Mouse (Mus musculus): ENCODE results near the gene Kpna6. TPM values are rescaled to one million over a fixed set of nuclear protein-coding genes. Genes with fewer than 3 reads are reported as not detected.

Kpna6 gene
- total and polyA plus RNA-seq, 2 experiments from 2014 or later = 13.0 to 61.8 TPM

DNA sequence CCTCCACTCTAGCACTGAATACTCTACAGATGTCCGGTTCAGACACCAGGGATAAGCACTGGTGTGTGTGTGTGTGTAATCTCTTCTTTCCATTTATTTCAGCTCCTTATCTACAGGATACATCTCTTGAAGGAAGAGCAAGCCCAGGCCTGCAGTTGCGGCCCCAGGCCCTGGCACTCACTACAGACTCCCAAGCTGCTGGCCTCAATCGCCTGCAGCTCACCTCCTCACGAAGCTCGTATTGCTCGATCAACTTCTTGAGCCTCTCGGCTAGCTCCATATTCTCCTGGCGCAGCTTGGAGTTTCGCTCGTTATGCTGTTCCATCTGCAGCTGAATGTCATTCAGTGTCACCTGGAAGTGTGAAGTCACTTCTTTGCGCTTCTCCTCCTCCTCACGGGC is 40.7 kb downstream of the Kpna6 start:
- H3K27me3 ChIP-seq (ENCODE audit: insufficient read depth, low read length) = no peaks in the 10 kb centered on the region
- no peak for ATAC-seq
- no peaks in the 10 kb centered on the region for H3K4me1 ChIP-seq (ENCODE audit: insufficient read depth, low read length)
- H3K36me3 ChIP-seq (ENCODE audit: insufficient read depth, low read length) = peaks cover 94% of the 10 kb centered on the region
- no peaks in the 10 kb centered on the region for H3K9me3 ChIP-seq (ENCODE audit: low read length)
- no peak overlapping the region for H3K4me2 ChIP-seq (ENCODE audit: low read depth, low read length)
- no peak overlapping the region for H3K9ac ChIP-seq (replicated peaks; ENCODE audit: low read length)
- H3K27ac ChIP-seq = no peak overlapping the region
- no peak overlapping the region for H3K4me3 ChIP-seq (ENCODE audit: low read length)
- DNase-seq (ENCODE audit: low spot score) = no peak
- WGBS = 90% methylated on average over 12 of the region's 12 CpGs
- TF ChIP-seq CTCF (IDR thresholded peaks at IDR 0.05; ENCODE audit: low read depth) = no peak

GRCm38 (mm10) chr4:129630944-129631343 is 41.6 kb downstream of the Kpna6 start:
- peaks cover 92% of the 10 kb centered on the region for H3K36me3 ChIP-seq (ENCODE audit: insufficient read depth, low read length)
- H3K9ac ChIP-seq (replicated peaks; ENCODE audit: low read length) = no peak overlapping the region
- H3K9me3 ChIP-seq (ENCODE audit: low read length) = no peaks in the 10 kb centered on the region
- no peak overlapping the region for H3K4me3 ChIP-seq (ENCODE audit: low read length)
- no peak overlapping the region for H3K27ac ChIP-seq
- DNase-seq (ENCODE audit: low spot score) (peak; percentile 29), ATAC-seq (no peak)
- WGBS = 38% methylated on average over 4 of the region's 4 CpGs
- no peak for TF ChIP-seq CTCF (IDR thresholded peaks at IDR 0.05; ENCODE audit: low read depth)
- no peaks in the 10 kb centered on the region for H3K4me1 ChIP-seq (ENCODE audit: insufficient read depth, low read length)
- no peak overlapping the region for H3K4me2 ChIP-seq (ENCODE audit: low read depth, low read length)
- no peaks in the 10 kb centered on the region for H3K27me3 ChIP-seq (ENCODE audit: insufficient read depth, low read length)

GRCm38 (mm10) chr4:129626035-129626434 is 46.5 kb downstream of the Kpna6 start:
- TF ChIP-seq CTCF (IDR thresholded peaks at IDR 0.05; ENCODE audit: low read depth) = no peak
- H3K36me3 ChIP-seq (ENCODE audit: insufficient read depth, low read length) = peaks cover 45% of the 10 kb centered on the region
- H3K9ac ChIP-seq (replicated peaks; ENCODE audit: low read length) = no peak overlapping the region
- H3K27ac ChIP-seq = peak overlapping the region; percentile 98; the same call in 1 of the 2 replicates
- H3K27me3 ChIP-seq (ENCODE audit: insufficient read depth, low read length) = no peaks in the 10 kb centered on the region
- 71% methylated on average over 6 of the region's 6 CpGs for WGBS
- no peaks in the 10 kb centered on the region for H3K9me3 ChIP-seq (ENCODE audit: low read length)
- H3K4me2 ChIP-seq (ENCODE audit: low read depth, low read length) = no peak overlapping the region
- ATAC-seq = no peak
- DNase-seq (ENCODE audit: low spot score) = no peak
- peaks cover 34% of the 10 kb centered on the region for H3K4me1 ChIP-seq (ENCODE audit: insufficient read depth, low read length)
- H3K4me3 ChIP-seq (ENCODE audit: low read length) = no peak overlapping the region

GRCm38 (mm10) chr4:129625496-129625895 is 47.1 kb downstream of the Kpna6 start:
- Histone ChIP-seq H3K9ac (replicated peaks; ENCODE audit: low read length) (peak overlapping the region; percentile 46; the same call in 1 of the 2 replicates), H3K4me3 (ENCODE audit: low read length) (no peak overlapping the region), H3K27me3 (ENCODE audit: insufficient read depth, low read length) (no peaks in the 10 kb centered on the region), H3K4me1 (ENCODE audit: insufficient read depth, low read length) (peaks cover 35% of the 10 kb centered on the region), H3K9me3 (ENCODE audit: low read length) (no peaks in the 10 kb centered on the region), H3K36me3 (ENCODE audit: insufficient read depth, low read length) (peaks cover 40% of the 10 kb centered on the region), H3K27ac (peak overlapping the region; percentile 98), H3K4me2 (ENCODE audit: low read depth, low read length) (peak overlapping the region; percentile 89)
- WGBS = 39% methylated on average over 4 of the region's 4 CpGs
- ATAC-seq (no peak), DNase-seq (ENCODE audit: low spot score) (no peak)
- no peak for TF ChIP-seq CTCF (IDR thresholded peaks at IDR 0.05; ENCODE audit: low read depth)

- peak overlapping the region; percentile 89 for H3K4me2 ChIP-seq (ENCODE audit: low read depth, low read length)
- TF ChIP-seq CTCF (IDR thresholded peaks at IDR 0.05; ENCODE audit: low read depth) = peak; percentile 0; the same call in 1 of the 2 replicates
- DNase-seq (ENCODE audit: low spot score) (peak; percentile 85), ATAC-seq (peak; percentile 28)
- no peaks in the 10 kb centered on the region for H3K9me3 ChIP-seq (ENCODE audit: low read length)
- peaks cover 35% of the 10 kb centered on the region for H3K36me3 ChIP-seq (ENCODE audit: insufficient read depth, low read length)
- H3K9ac ChIP-seq (replicated peaks; ENCODE audit: low read length) = peak overlapping the region; percentile 46
- H3K27ac ChIP-seq = peak overlapping the region; percentile 98
- H3K4me3 ChIP-seq (ENCODE audit: low read length) = peak overlapping the region; percentile 55
- H3K4me1 ChIP-seq (ENCODE audit: insufficient read depth, low read length) = peaks cover 35% of the 10 kb centered on the region
- no peaks in the 10 kb centered on the region for H3K27me3 ChIP-seq (ENCODE audit: insufficient read depth, low read length)
- 2% methylated on average over 6 of the region's 6 CpGs for WGBS
These were observed 47.6 kb downstream of the Kpna6 start for GRCm38 (mm10) chr4:129625029-129625370.

DNA sequence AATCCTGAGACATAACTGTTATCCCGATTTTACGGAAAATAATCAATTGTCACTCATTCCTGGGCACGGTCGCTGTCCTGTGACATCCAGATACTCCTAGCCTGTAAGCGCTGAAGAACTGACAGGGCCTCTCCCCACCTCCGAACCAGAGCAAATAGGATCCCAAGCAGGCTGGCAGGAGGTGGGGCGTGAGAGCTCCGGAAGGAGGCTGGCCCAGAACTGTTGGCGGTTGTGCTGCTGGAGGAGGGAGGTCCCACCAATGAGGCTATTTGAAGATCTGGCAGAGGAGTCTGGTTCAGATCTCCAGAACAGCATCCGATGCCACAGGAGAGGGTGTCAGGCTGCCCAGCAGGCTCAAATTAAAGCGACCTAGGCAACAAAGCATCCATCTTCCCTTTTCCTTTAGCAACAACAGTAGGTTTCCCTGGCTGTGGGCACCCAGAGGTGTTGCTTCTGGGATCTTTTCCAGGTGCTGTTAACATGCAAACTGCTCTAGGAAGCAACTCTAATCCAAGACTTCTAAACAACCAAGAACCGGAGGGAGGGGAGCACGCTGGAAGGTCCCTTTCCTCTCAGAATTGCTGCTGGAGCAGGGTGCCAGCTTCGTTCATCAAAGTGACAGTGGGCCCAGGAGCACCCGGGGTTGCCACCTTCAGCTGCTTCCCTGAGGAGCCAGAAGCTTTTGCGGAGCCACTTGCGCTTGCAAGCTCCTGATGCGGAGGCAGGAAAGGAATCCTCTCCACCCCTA is 48.1 kb downstream of the Kpna6 start:
- H3K4me3 ChIP-seq (ENCODE audit: low read length) = peak overlapping the region; percentile 55
- no peak; the same call in 1 of the 2 replicates for TF ChIP-seq CTCF (IDR thresholded peaks at IDR 0.05; ENCODE audit: low read depth)
- peaks cover 30% of the 10 kb centered on the region for H3K36me3 ChIP-seq (ENCODE audit: insufficient read depth, low read length)
- WGBS = 1% methylated on average over 18 of the region's 18 CpGs
- H3K27ac ChIP-seq = peak overlapping the region; percentile 98
- ATAC-seq = peak; percentile 96
- H3K9ac ChIP-seq (replicated peaks; ENCODE audit: low read length) = peak overlapping the region; percentile 79
- H3K4me1 ChIP-seq (ENCODE audit: insufficient read depth, low read length) = peaks cover 35% of the 10 kb centered on the region
- DNase-seq (ENCODE audit: low spot score) = peak; percentile 96
- peak overlapping the region; percentile 89 for H3K4me2 ChIP-seq (ENCODE audit: low read depth, low read length)
- H3K9me3 ChIP-seq (ENCODE audit: low read length) = no peaks in the 10 kb centered on the region
- H3K27me3 ChIP-seq (ENCODE audit: insufficient read depth, low read length) = no peaks in the 10 kb centered on the region

DNA sequence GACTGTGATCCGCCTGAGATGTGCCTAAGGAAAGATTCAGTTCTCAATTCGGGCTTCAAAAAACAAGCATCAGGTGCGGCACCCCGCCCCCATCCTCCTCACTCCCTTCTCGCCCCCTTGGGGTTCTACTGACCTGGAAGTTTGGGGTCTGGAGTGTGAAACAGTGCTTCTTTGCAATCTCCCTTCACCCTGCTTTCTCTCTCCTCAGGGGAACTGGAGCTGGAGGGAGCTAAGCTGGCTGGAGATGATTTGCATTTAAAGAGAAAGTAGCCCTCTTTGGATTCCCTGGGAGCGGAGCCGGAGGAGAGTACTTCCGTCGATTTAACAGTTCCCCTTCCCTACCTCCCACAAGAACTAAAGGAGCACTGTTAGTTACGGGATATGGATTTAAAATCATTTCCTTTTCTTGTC is 48.9 kb downstream of the Kpna6 start, which contains the start of gene Ccdc28b:
Gene Ccdc28b (minus strand): TSS at position 267 of the 411 bp plus-strand sequence.
- Histone ChIP-seq H3K4me2 (ENCODE audit: low read depth, low read length) (peak within 1 kb of the TSS; percentile 89), H3K4me3 (ENCODE audit: low read length) (peak within 1 kb of the TSS; percentile 55), H3K4me1 (ENCODE audit: insufficient read depth, low read length) (peaks cover 35% of the 10 kb centered on the region), H3K27ac (peak within 1 kb of the TSS; percentile 98), H3K36me3 (ENCODE audit: insufficient read depth, low read length) (peaks cover 22% of the 10 kb centered on the region), H3K27me3 (ENCODE audit: insufficient read depth, low read length) (no peaks in the 10 kb centered on the region), H3K9ac (replicated peaks; ENCODE audit: low read length) (peak within 1 kb of the TSS; percentile 79), H3K9me3 (ENCODE audit: low read length) (no peaks in the 10 kb centered on the region)
- peak; percentile 21 for ATAC-seq
- no peak for TF ChIP-seq CTCF (IDR thresholded peaks at IDR 0.05; ENCODE audit: low read depth)
- 0% methylated on average over 10 of the region's 10 CpGs for whole genome bisulfite sequencing
- DNase-seq (ENCODE audit: low spot score) = peak; percentile 75
